Mouse (Mus musculus) midbrain, embryonic 14.5 days (tissue): Measurements from ENCODE around the gene Cdh23. TPM values are rescaled to one million over a fixed set of nuclear protein-coding genes. Genes with fewer than 3 reads are reported as not detected.
A peak's percentile ranks its signal among the peaks of the same experiment; 100 is the strongest.

ENCODE experiments used
- ATAC-seq: fragments of 200-750 bp; cut with Nextera tagmentation; 2 replicates; pipeline ENCODE4 v1.8.0; 2017; ENCODE audit warnings: moderate number of reproducible peaks, moderate library complexity; ENCODE audit not compliant: low FRiP score, low TSS enrichment
- DNase-seq: peaks from one replicate; pipeline ENCODE4 v3.0.0-alpha.2; 2015
- H3K27ac ChIP-seq: fragments of 300-500 bp; sonication (generic); replicated peaks from 2 replicates; pipeline ENCODE4 v1.5.1; 2014; ENCODE audit warnings: mild to moderate bottlenecking, low read depth, low read length, moderate library complexity
- H3K27me3 ChIP-seq: fragments of 300-500 bp; sonication (generic); 2 replicates; pipeline ENCODE4 v1.6.1; 2014; ENCODE audit warnings: low read length, control low read depth, mixed read lengths; ENCODE audit not compliant: control insufficient read depth, insufficient read depth
- H3K36me3 ChIP-seq: fragments of 300-500 bp; sonication (generic); 2 replicates; pipeline ENCODE4 v1.6.1; 2014; ENCODE audit warnings: low read length, control low read depth; ENCODE audit not compliant: control insufficient read depth, insufficient read depth
- H3K4me1 ChIP-seq: fragments of 300-500 bp; sonication (generic); 2 replicates; pipeline ENCODE4 v1.6.1; 2014; ENCODE audit warnings: mild to moderate bottlenecking, antibody characterized with exemption, low read length, control low read depth; ENCODE audit not compliant: control insufficient read depth, insufficient read depth
- H3K4me2 ChIP-seq: fragments of 300-500 bp; sonication (generic); 2 replicates; pipeline ENCODE4 v1.6.1; 2014; ENCODE audit warnings: mild to moderate bottlenecking, low read length, moderate library complexity
- H3K4me3 ChIP-seq: fragments of 300-500 bp; sonication (generic); replicated peaks from 2 replicates; pipeline ENCODE4 v1.5.1; 2014; ENCODE audit warnings: low read depth, low read length
- H3K9ac ChIP-seq: fragments of 300-500 bp; sonication (generic); replicated peaks from 2 replicates; pipeline ENCODE4 v1.6.1; 2014; ENCODE audit warnings: mild to moderate bottlenecking, low read length, moderate library complexity
- H3K9me3 ChIP-seq: fragments of 300-500 bp; sonication (generic); 2 replicates; pipeline ENCODE4 v1.6.1; 2016; ENCODE audit warnings: low read length, control low read depth, mixed read lengths; ENCODE audit not compliant: control insufficient read depth
- WGBS: fragments of 180-500 bp; shearing (Covaris S2); extraction: QIAGEN DNeasy Blood & Tissue Kit; methylation state at CpG from one replicate; pipeline ENCODE4 v1.1.7; 2014; 5-methylcytosine and 5-hydroxymethylcytosine counted together
- polyA plus RNA-seq: library from polyadenylated mRNA; unstranded; fragments of >200 nt; fragmentation: Nextera tagmentation; extraction: Ambion mirVana; gene quantifications from 2 replicates; pipeline ENCODE4 v1.2.1, GENCODE M21; 2014

The Cdh23 gene
- polyA plus RNA-seq, 1 experiment from 2014 or later = 5.0 TPM

- 77% methylated on average over 4 of the region's 4 CpGs for WGBS
- no peaks in the 10 kb centered on the region for H3K36me3 ChIP-seq
- H3K27ac ChIP-seq = no peak overlapping the region
- peaks cover 10% of the 10 kb centered on the region; the same call in 1 of the 2 replicates for H3K4me1 ChIP-seq
- H3K9ac ChIP-seq = no peak overlapping the region
- ATAC-seq (no peak), DNase-seq (no peak)
- H3K4me2 ChIP-seq = no peak overlapping the region
- no peak overlapping the region for H3K4me3 ChIP-seq
- no peaks in the 10 kb centered on the region for H3K27me3 ChIP-seq
- H3K9me3 ChIP-seq = no peaks in the 10 kb centered on the region
Observed at GRCm38 (mm10) chr10:60532502-60532901, 163.8 kb downstream of the Cdh23 start.

GRCm38 (mm10) chr10:60531349-60531748 is 164.9 kb downstream of the Cdh23 start:
- WGBS = 27% methylated on average over 2 of the region's 2 CpGs
- DNase-seq = peak; percentile 86
- Histone ChIP-seq H3K4me3 (no peak overlapping the region), H3K4me2 (no peak overlapping the region), H3K27me3 (no peaks in the 10 kb centered on the region), H3K4me1 (peaks cover 10% of the 10 kb centered on the region; the same call in 1 of the 2 replicates), H3K27ac (no peak overlapping the region), H3K9ac (no peak overlapping the region), H3K36me3 (no peaks in the 10 kb centered on the region), H3K9me3 (no peaks in the 10 kb centered on the region)
- no peak for ATAC-seq

GRCm38 (mm10) chr10:60530633-60531032 is 165.7 kb downstream of the Cdh23 start:
- ATAC-seq (no peak), DNase-seq (no peak)
- 76% methylated on average over 10 of the region's 10 CpGs for WGBS
- Histone ChIP-seq H3K4me3 (no peak overlapping the region), H3K27me3 (no peaks in the 10 kb centered on the region), H3K9me3 (no peaks in the 10 kb centered on the region), H3K27ac (no peak overlapping the region), H3K4me1 (peaks cover 10% of the 10 kb centered on the region; the same call in 1 of the 2 replicates), H3K9ac (no peak overlapping the region), H3K36me3 (no peaks in the 10 kb centered on the region), H3K4me2 (no peak overlapping the region)

GRCm38 (mm10) chr10:60527949-60528348 is 168.3 kb downstream of the Cdh23 start:
- Histone ChIP-seq H3K9ac (no peak overlapping the region), H3K27ac (0 out of 2 replicates have a peak overlapping the region, but pooled peaks have one; percentile 13), H3K36me3 (no peaks in the 10 kb centered on the region), H3K4me1 (peaks cover 10% of the 10 kb centered on the region; the same call in 1 of the 2 replicates), H3K27me3 (no peaks in the 10 kb centered on the region), H3K4me2 (no peak overlapping the region), H3K4me3 (no peak overlapping the region), H3K9me3 (no peaks in the 10 kb centered on the region)
- 43% methylated on average over 7 of the region's 7 CpGs for WGBS
- ATAC-seq = peak; percentile 32; the same call in 1 of the 2 replicates
- DNase-seq = peak; percentile 32

GRCm38 (mm10) chr10:60525081-60525480 is 171.2 kb downstream of the Cdh23 start:
- no peak overlapping the region for H3K4me3 ChIP-seq
- no peak overlapping the region for H3K4me2 ChIP-seq
- ATAC-seq (no peak), DNase-seq (no peak)
- H3K27me3 ChIP-seq = no peaks in the 10 kb centered on the region
- no peaks in the 10 kb centered on the region for H3K9me3 ChIP-seq
- H3K36me3 ChIP-seq = no peaks in the 10 kb centered on the region
- H3K9ac ChIP-seq = no peak overlapping the region
- no peak overlapping the region for H3K27ac ChIP-seq
- WGBS = 84% methylated on average over 8 of the region's 8 CpGs
- peaks cover 10% of the 10 kb centered on the region; the same call in 1 of the 2 replicates for H3K4me1 ChIP-seq

GRCm38 (mm10) chr10:60516286-60516685 is 180.0 kb downstream of the Cdh23 start:
- Histone ChIP-seq H3K36me3 (no peaks in the 10 kb centered on the region), H3K4me3 (no peak overlapping the region), H3K27me3 (no peaks in the 10 kb centered on the region), H3K27ac (no peak overlapping the region), H3K4me2 (no peak overlapping the region), H3K9ac (no peak overlapping the region), H3K4me1 (no peaks in the 10 kb centered on the region), H3K9me3 (no peaks in the 10 kb centered on the region)
- WGBS = 89% methylated on average over 11 of the region's 11 CpGs
- DNase-seq (no peak), ATAC-seq (no peak)

- 10% methylated on average over 4 of the region's 4 CpGs for WGBS
- Histone ChIP-seq H3K27me3 (no peaks in the 10 kb centered on the region), H3K4me1 (0 out of 2 replicates have a peak, but pooled peaks cover 4% of the 10 kb centered on the region), H3K9me3 (no peaks in the 10 kb centered on the region), H3K9ac (no peak overlapping the region), H3K4me2 (no peak overlapping the region), H3K36me3 (no peaks in the 10 kb centered on the region), H3K27ac (no peak overlapping the region), H3K4me3 (no peak overlapping the region)
- DNase-seq (no peak), ATAC-seq (no peak)
Observed at GRCm38 (mm10) chr10:60498538-60498937, 197.8 kb downstream of the Cdh23 start.

GRCm38 (mm10) chr10:60495070-60495469 is 201.2 kb downstream of the Cdh23 start:
- WGBS = 6% methylated on average over 6 of the region's 6 CpGs
- Histone ChIP-seq H3K4me1 (peaks cover 10% of the 10 kb centered on the region), H3K27me3 (no peaks in the 10 kb centered on the region), H3K36me3 (no peaks in the 10 kb centered on the region), H3K27ac (no peak overlapping the region), H3K4me3 (no peak overlapping the region), H3K9ac (no peak overlapping the region), H3K9me3 (no peaks in the 10 kb centered on the region), H3K4me2 (no peak overlapping the region)
- DNase-seq = peak; percentile 46
- no peak for ATAC-seq

- ATAC-seq (no peak), DNase-seq (peak; percentile 67)
- H3K36me3 ChIP-seq = no peaks in the 10 kb centered on the region
- no peaks in the 10 kb centered on the region for H3K27me3 ChIP-seq
- WGBS = 51% methylated on average over 2 of the region's 2 CpGs
- no peak overlapping the region for H3K9ac ChIP-seq
- H3K4me1 ChIP-seq = peaks cover 6% of the 10 kb centered on the region
- H3K9me3 ChIP-seq = no peaks in the 10 kb centered on the region
- no peak overlapping the region for H3K27ac ChIP-seq
- H3K4me3 ChIP-seq = no peak overlapping the region
- H3K4me2 ChIP-seq = no peak overlapping the region
Observed at GRCm38 (mm10) chr10:60491538-60491937, 204.8 kb downstream of the Cdh23 start.
